Mouse (Mus musculus) left cerebral cortex, adult 8-10 months (tissue): Measurements from ENCODE around the gene Gm43191. TPM values are rescaled to one million over a fixed set of nuclear protein-coding genes. Genes with fewer than 3 reads are reported as not detected.
A peak's percentile ranks its signal among the peaks of the same experiment; 100 is the strongest.

Experiments
- DNase-seq, 2 experiments: peaks; one replicate each; pipeline ENCODE4 v3.0.0; 2022; ENCODE audit warnings: low spot score in 2 of 2
- total RNA-seq, 4 experiments: library from RNA; stranded (reverse); gene quantifications; 2 replicates each; pipeline ENCODE4 v1.2.4; 2022

The Gm43191 gene
- total RNA-seq, 4 experiments from 2014 or later, result 1.0 to 3.8 (median 2.6) TPM; not detected in 1

- DNase-seq, result no peak
These were observed 49.6 kb downstream of the Gm43191 start for GRCm38 (mm10) chr3:116631459-116631858.

- no peak for DNase-seq
These were observed 58.4 kb downstream of the Gm43191 start for GRCm38 (mm10) chr3:116622641-116623040.

GRCm38 (mm10) chr3:116620636-116621370, 60.3 kb downstream of the Gm43191 start:
- DNase-seq, result no peak

GRCm38 (mm10) chr3:116618855-116619254, 62.2 kb downstream of the Gm43191 start:
- no peak for DNase-seq

- DNase-seq, result no peak
These were observed 65.6 kb downstream of the Gm43191 start for GRCm38 (mm10) chr3:116615318-116616068.

- DNase-seq, result peak in 1 of 2 experiments; percentile 33
These were observed 66.7 kb downstream of the Gm43191 start, which contains the start of gene Trmt13 for GRCm38 (mm10) chr3:116614295-116614892. TSS of gene Trmt13 (minus strand) at chr3:116614587.

- DNase-seq, result no peak
These were observed 76.5 kb downstream of the Gm43191 start for GRCm38 (mm10) chr3:116604570-116604969.

GRCm38 (mm10) chr3:116601781-116602180, 79.3 kb downstream of the Gm43191 start:
- DNase-seq, result no peak

GRCm38 (mm10) chr3:116601005-116601404, 80.1 kb downstream of the Gm43191 start:
- no peak for DNase-seq

- DNase-seq, result no peak
These were observed 81.4 kb downstream of the Gm43191 start for GRCm38 (mm10) chr3:116599705-116600104.

- no peak for DNase-seq
These were observed 85.5 kb downstream of the Gm43191 start for GRCm38 (mm10) chr3:116595603-116595991.

GRCm38 (mm10) chr3:116594728-116595602, 86.1 kb downstream of the Gm43191 start, which contains the start of gene Sass6:
TSS of gene Sass6 (plus strand) at chr3:116594982.
- DNase-seq, result peak; percentile 95 to 100

GRCm38 (mm10) chr3:116594076-116594727, 86.9 kb downstream of the Gm43191 start:
- DNase-seq, result no peak

Other genes starting within 250 kb of the Gm43191 start
- gene Rtca, start 173.1 kb downstream of the Gm43191 start, total RNA-seq, result 10 to 100 TPM; 56.7 to 60.9 (median 59.1) TPM
- gene Dbt, start 168.2 kb downstream of the Gm43191 start, total RNA-seq, result 10 to 100 TPM; 14.1 to 18.3 (median 15.8) TPM
- gene Lrrc39, start 118.3 kb downstream of the Gm43191 start, total RNA-seq, result under 1 TPM; 0.11 to 0.25 (median 0.16) TPM
- 1 to 10 TPM; 6.4 to 8.3 (median 7.9) TPM for gene Sass6, start 86.3 kb downstream of the Gm43191 start, total RNA-seq
- 10 to 100 TPM; 16.8 to 21.1 (median 19.8) TPM for gene Trmt13, start 66.7 kb downstream of the Gm43191 start, total RNA-seq
- gene Mfsd14a, start 18.6 kb downstream of the Gm43191 start, total RNA-seq, result 10 to 100 TPM; 53.0 to 62.0 (median 56.9) TPM
- 10 to 100 TPM; 14.2 to 17.0 (median 15.5) TPM for gene Slc35a3, start 31.6 kb upstream of the Gm43191 start, total RNA-seq
- gene Agl, start 126.9 kb upstream of the Gm43191 start, total RNA-seq, result 10 to 100 TPM; 25.7 to 28.7 (median 28.7) TPM
- gene Frrs1, start 178.2 kb upstream of the Gm43191 start, total RNA-seq, result 1 to 10 TPM in 3 of 4 experiments, under 1 TPM in 1; 0.48 to 3.6 (median 1.5) TPM